Mouse (Mus musculus) olfactory bulb, adult 2 months (tissue): ENCODE measurements around the gene Ltb.

Source experiments
- CTCF ChIP-seq: fragments of 200-500 bp; IDR thresholded peaks from 2 replicates; pipeline ENCODE4 v1.5.1; 2012; ENCODE audit warnings: low read depth, mild to moderate bottlenecking, low read length, moderate library complexity; ENCODE audit not compliant: insufficient read depth
- POLR2A ChIP-seq: fragments of 200-500 bp; IDR thresholded peaks from 2 replicates; pipeline ENCODE4 v1.6.1; 2012; ENCODE audit warnings: mild to moderate bottlenecking, low read depth, low read length, moderate library complexity; ENCODE audit not compliant: insufficient read depth

DNA sequence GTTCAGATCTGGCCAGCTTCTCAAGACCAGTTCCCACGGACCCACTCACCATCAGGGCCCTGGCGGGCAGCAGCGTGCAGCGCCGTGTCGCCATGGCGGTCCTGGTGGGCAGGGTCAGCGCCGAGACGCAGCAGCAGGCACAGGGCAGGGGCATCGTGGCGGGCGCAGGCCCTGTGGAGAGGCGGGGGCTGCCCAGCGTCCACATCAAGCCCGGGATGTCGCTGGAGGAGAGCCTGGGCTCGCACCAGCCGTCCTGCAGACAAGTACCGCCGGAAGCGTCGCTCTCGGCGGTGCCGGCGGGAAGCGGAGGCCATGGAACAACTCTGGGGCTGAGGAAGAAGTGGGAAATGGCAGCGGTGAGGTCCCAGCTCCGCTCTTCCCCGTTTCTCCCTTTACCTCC lies 40.7 kb downstream of the Ltb start:
- TF ChIP-seq CTCF = no peak
- TF ChIP-seq POLR2A = no peak
